Mouse (Mus musculus) cortical plate, adult 2 months (tissue): ENCODE data around the gene Podn. TPM values are rescaled to one million over a fixed set of nuclear protein-coding genes. Genes with fewer than 3 reads are reported as not detected.
A peak's percentile ranks its signal among the peaks of the same experiment; 100 is the strongest.

Experiments
- H3K27ac ChIP-seq: fragments of 200-500 bp; 2 replicates; pipeline ENCODE4 v1.5.1; 2012; ENCODE audit warnings: low read length, control low read depth, inconsistent platforms; ENCODE audit not compliant: insufficient read depth
- H3K4me1 ChIP-seq: fragments of 200-500 bp; 2 replicates; pipeline ENCODE4 v1.6.1; 2011; ENCODE audit warnings: low read length; ENCODE audit not compliant: control insufficient read depth, insufficient read depth
- H3K4me3 ChIP-seq: fragments of 200-500 bp; 2 replicates; pipeline ENCODE4 v1.5.1; 2011; ENCODE audit warnings: mild to moderate bottlenecking, low read length, control low read depth; ENCODE audit not compliant: insufficient read depth
- CTCF ChIP-seq: fragments of 200-500 bp; IDR thresholded peaks from 2 replicates; pipeline ENCODE4 v1.5.1; 2011; ENCODE audit warnings: mild to moderate bottlenecking, control low read depth, low read length; ENCODE audit not compliant: insufficient read depth; ENCODE audit errors: extremely low read depth
- POLR2A ChIP-seq: fragments of 200-500 bp; IDR thresholded peaks from 2 replicates; pipeline ENCODE4 v1.6.1; 2011; ENCODE audit warnings: mild to moderate bottlenecking, low read length, control low read depth; ENCODE audit not compliant: insufficient read depth; ENCODE audit errors: extremely low read depth
- polyA plus RNA-seq: library from polyadenylated mRNA; depleted of rRNA; stranded (reverse); fragments of >200 nt; gene quantifications from 2 replicates; pipeline ENCODE4 v1.2.3, GENCODE M21; 2012

Podn gene
- polyA plus RNA-seq, 1 experiment, result 12.4 TPM

DNA sequence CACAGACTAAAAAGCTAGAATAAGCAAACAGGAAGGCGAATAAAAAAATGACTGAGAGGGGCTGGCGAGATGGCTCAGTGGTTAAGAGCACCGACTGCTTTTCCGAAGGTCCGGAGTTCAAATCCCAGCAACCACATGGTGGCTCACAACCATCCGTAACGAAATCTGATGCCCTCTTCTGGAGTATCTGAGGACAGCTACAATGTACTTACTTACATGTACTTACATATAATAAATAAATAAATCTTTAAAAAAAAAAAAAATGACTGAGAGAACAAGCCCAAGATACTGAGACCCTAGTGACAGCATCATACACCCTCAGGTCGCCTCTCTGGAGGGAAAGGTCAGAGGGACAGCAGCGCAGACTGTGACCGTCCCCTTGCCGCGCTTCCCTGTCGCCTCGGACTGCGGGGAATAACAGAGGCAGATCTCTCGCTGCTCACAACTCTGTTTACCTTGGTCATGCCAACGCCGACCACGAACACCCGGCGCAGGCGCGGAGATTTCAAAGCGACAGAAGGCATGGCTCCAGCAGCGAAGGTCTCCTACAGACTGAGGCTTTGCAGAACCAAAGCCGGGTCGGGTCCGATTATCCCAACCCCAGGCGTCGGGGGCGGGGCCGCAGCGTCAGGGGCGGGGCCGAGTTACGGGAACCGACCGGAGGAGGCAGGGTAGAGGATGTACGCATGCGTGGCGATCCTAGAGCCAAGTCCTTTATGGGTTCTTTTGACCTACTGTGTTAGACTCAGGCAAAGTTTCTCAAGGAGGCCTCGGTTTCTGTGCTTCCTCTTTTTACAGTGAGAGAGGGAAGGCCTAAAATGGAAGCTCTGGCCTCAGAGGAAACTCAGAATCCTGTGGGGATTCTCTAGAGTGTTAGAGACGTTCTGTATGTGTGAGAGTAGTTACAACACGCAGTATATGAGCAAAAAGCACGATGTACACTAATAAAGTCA is 22.0 kb upstream of the Podn start:
- Histone ChIP-seq H3K27ac (no peak overlapping the region), H3K4me1 (no peaks in the 10 kb centered on the region), H3K4me3 (peak overlapping the region; percentile 70)
- no peak for TF ChIP-seq CTCF
- TF ChIP-seq POLR2A, result peak; percentile 88

DNA sequence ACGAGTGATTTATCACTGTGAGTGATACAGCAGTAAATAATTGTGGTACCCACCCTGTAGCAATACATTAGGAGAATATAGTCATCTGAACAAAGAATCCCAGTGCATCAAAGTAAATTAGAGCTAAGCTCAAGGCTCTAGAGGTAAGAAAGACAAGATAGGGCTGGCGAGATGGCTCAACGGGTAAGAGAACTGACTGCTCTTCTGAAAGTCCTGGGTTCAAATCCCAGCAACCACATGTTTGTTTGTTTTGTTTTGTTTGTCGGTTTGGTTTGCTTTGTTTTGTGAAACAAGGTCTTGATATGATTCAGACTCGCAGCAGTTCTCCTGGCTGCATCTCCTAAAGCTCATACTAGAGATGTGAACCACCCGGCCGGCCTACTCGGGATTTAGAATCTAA is 21.2 kb upstream of the Podn start:
- H3K27ac ChIP-seq, result no peak overlapping the region
- H3K4me1 ChIP-seq, result no peaks in the 10 kb centered on the region
- TF ChIP-seq POLR2A (no peak), CTCF (no peak)
- H3K4me3 ChIP-seq, result no peak overlapping the region

DNA sequence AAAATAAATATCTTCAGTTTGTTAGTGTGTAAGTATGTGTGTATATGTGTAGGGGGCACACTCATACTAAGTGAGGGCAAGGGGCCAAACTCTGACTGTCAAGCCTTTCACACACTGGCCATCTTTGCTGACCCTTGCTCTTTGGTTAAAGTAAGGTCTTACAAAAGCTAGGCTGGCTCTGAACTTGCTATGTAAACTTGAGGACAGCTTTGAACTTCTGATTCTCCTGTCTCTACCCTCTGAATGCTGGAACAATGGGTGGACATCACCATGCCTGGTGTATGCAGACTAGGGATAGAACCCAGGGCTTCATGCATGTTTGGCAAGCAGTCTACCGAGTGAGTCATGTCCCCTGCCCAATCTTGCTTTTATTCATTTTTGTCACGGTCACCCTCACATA is 20.2 kb upstream of the Podn start:
- Histone ChIP-seq H3K4me3 (no peak overlapping the region), H3K4me1 (no peaks in the 10 kb centered on the region), H3K27ac (no peak overlapping the region)
- no peak for TF ChIP-seq POLR2A
- no peak for TF ChIP-seq CTCF

GRCm38 (mm10) chr4:108110706-108111105 is 14.5 kb upstream of the Podn start:
- Histone ChIP-seq H3K4me1 (peaks cover 1% of the 10 kb centered on the region; the same call in 1 of the 2 replicates), H3K4me3 (no peak overlapping the region), H3K27ac (no peak overlapping the region)
- TF ChIP-seq POLR2A, result no peak
- no peak for TF ChIP-seq CTCF

GRCm38 (mm10) chr4:108109728-108110127 is 13.5 kb upstream of the Podn start:
- Histone ChIP-seq H3K27ac (no peak overlapping the region), H3K4me3 (no peak overlapping the region)
- no peak for TF ChIP-seq CTCF
- TF ChIP-seq POLR2A, result no peak

DNA sequence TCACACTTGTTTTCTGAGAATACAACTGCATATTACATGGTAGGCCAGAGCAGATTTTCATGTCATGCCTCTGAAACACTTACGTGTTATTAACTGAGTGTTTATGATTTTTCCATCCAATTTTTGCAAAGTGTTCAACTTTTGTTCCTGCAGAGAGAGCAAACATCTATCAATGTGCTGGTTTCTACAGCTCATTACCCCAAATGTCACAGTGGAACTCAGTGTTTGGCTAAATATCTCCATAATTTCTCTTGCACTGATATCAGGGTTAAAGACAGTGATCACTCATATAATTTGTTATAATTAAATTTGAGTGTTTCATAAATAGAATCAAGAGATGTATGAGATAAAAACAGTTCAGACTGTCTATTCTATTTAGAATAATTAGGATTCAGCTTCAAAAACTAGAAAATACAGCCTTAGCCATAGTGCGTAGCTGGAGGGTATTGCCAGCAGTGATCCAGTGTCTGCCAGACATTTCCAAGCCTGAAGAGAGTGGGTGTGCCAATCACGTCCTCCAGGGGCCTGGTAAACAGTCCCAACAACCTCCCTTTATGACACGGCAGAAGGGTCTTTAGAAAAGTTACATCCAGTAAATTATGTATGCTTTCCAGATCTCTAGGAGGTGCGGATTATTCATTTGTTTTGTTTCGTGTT is 3.4 kb downstream of the Podn start:
- Histone ChIP-seq H3K4me3 (no peak overlapping the region), H3K4me1 (no peaks in the 10 kb centered on the region), H3K27ac (no peak overlapping the region)
- TF ChIP-seq POLR2A (no peak), CTCF (no peak)

More at GRCm38 (mm10) chr4:108109728-108110127, 13.5 kb upstream of the Podn start:
- H3K4me1 ChIP-seq, result peaks cover 1% of the 10 kb centered on the region; the same call in 1 of the 2 replicates

DNA sequence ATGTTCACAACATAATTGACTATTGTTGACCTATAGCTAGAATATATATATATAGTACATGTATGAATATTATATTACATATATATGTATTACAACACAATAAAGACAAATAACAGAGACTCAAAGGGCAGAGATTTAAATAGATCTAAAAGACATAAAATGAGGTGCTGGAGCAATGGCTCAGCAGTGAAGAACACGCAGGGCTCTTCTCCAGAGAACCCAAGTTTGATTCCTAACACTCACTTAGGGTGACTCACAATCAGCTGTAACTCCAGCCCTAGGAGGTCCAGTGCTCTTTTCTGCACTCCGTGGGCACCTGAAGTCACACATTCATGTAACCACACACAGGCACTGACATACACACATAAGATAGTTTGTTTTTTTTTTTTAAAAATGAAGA is 12.3 kb downstream of the Podn start:
- TF ChIP-seq CTCF (no peak), POLR2A (no peak)
- Histone ChIP-seq H3K4me1 (peaks cover 1% of the 10 kb centered on the region; the same call in 1 of the 2 replicates), H3K27ac (no peak overlapping the region), H3K4me3 (no peak overlapping the region)

- Histone ChIP-seq H3K4me3 (no peak overlapping the region), H3K4me1 (peaks cover 1% of the 10 kb centered on the region; the same call in 1 of the 2 replicates), H3K27ac (no peak overlapping the region)
- TF ChIP-seq POLR2A (no peak), CTCF (no peak)
Observed at GRCm38 (mm10) chr4:108083032-108083735, 13.1 kb downstream of the Podn start.

GRCm38 (mm10) chr4:108082401-108082806 is 13.8 kb downstream of the Podn start:
- peaks cover 1% of the 10 kb centered on the region; the same call in 1 of the 2 replicates for H3K4me1 ChIP-seq
- no peak overlapping the region for H3K27ac ChIP-seq
- TF ChIP-seq CTCF (no peak), POLR2A (no peak)
- H3K4me3 ChIP-seq, result no peak overlapping the region

DNA sequence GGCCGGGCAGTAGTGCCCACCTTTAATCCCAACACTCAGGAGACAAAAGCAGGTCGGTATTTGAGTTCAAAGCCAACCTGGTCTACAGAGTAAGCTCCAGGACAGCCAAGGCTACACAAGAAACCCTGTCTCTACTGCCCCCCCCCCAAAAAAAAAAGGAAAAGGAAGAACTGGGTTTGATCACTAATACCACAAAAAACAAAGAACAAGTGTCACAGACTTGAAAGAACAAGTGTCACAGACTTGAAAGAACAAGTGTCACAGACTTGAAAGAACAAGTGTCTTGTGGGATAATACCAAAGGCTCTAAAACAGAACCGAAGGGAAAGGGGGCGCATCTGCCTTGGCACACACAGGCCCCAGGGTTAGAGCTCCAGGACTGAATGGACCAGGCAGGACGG is 15.4 kb downstream of the Podn start:
- Histone ChIP-seq H3K4me3 (no peak overlapping the region), H3K4me1 (peaks cover 1% of the 10 kb centered on the region; the same call in 1 of the 2 replicates), H3K27ac (no peak overlapping the region)
- TF ChIP-seq CTCF (no peak), POLR2A (no peak)
